Mouse (Mus musculus) intestine, embryonic 14.5 days (tissue): ENCODE measurements around the gene Hipk2. TPM values are rescaled to one million over a fixed set of nuclear protein-coding genes. Genes with fewer than 3 reads are reported as not detected.

Experiments used
- ATAC-seq: fragments of 200-750 bp; cut with Nextera tagmentation; replicated peaks from 2 replicates; pipeline ENCODE4 v1.8.0; 2017; ENCODE audit warnings: low read depth, moderate number of reproducible peaks, moderate TSS enrichment, moderate library complexity; ENCODE audit not compliant: low FRiP score, low TSS enrichment
- DNase-seq: peaks from one replicate; pipeline ENCODE4 v3.0.0-alpha.2; 2018; ENCODE audit warnings: low spot score
- H3K27ac ChIP-seq: fragments of 300-500 bp; sonication (generic); 2 replicates; pipeline ENCODE4 v1.5.1; 2014; ENCODE audit warnings: low read depth, mild to moderate bottlenecking, control low read depth
- H3K27me3 ChIP-seq: fragments of 300-500 bp; sonication (generic); replicated peaks from 2 replicates; pipeline ENCODE4 v1.6.1; 2014; ENCODE audit warnings: low read length, control low read depth; ENCODE audit not compliant: control insufficient read depth, insufficient read depth
- H3K36me3 ChIP-seq: fragments of 300-500 bp; sonication (generic); 2 replicates; pipeline ENCODE4 v1.6.1; 2014; ENCODE audit warnings: low read length, control low read depth; ENCODE audit not compliant: control insufficient read depth, insufficient read depth
- H3K4me1 ChIP-seq: fragments of 300-500 bp; sonication (generic); replicated peaks from 2 replicates; pipeline ENCODE4 v1.6.1; 2014; ENCODE audit warnings: low read length, control low read depth, mixed read lengths; ENCODE audit not compliant: control insufficient read depth, insufficient read depth
- H3K4me2 ChIP-seq: fragments of 300-500 bp; sonication (generic); 2 replicates; pipeline ENCODE4 v1.6.1; 2014; ENCODE audit warnings: low read length
- H3K4me3 ChIP-seq: fragments of 300-500 bp; sonication (generic); 2 replicates; pipeline ENCODE4 v1.5.1; 2014; ENCODE audit warnings: low read depth, low read length, control low read depth, mixed read lengths
- H3K9ac ChIP-seq: fragments of 300-500 bp; sonication (generic); 2 replicates; pipeline ENCODE4 v1.6.1; 2014; ENCODE audit warnings: mild to moderate bottlenecking, low read length
- H3K9me3 ChIP-seq: fragments of 300-500 bp; sonication (generic); 2 replicates; pipeline ENCODE4 v1.6.1; 2016; ENCODE audit warnings: low read length, control low read depth; ENCODE audit not compliant: control insufficient read depth
- whole genome bisulfite sequencing: fragments of 180-500 bp; shearing (Covaris S2); extraction: QIAGEN DNeasy Blood & Tissue Kit; methylation state at CpG from one replicate; pipeline ENCODE4 v1.1.7; 2014; 5-methylcytosine and 5-hydroxymethylcytosine counted together
- polyA plus RNA-seq: library from polyadenylated mRNA; unstranded; fragments of >200 nt; fragmentation: Nextera tagmentation; extraction: Ambion mirVana; gene quantifications from 2 replicates; pipeline ENCODE4 v1.2.1, GENCODE M21; 2014

Hipk2 gene
- polyA plus RNA-seq, 1 experiment from 2014 or later = 27.9 TPM

DNA sequence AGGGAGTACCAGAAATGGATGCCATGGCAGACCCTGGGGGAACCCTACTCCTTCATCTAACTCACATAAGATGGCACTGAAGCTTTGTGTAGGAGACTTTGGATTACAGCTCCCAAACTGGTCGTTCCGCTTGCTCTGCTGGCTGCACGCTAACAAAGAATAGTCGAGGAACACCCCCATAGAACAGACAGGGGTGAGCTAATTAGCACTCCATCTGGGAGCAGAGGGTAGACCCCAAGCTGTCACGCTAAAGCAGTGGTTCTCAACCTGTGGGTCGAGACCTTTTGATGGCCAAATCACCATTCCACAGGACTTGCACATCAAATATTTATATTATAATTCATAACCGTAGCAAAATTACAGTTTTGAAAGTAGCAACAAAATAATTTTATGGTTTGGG, 114.0 kb downstream of the Hipk2 start:
- Histone ChIP-seq H3K27me3 (no peaks in the 10 kb centered on the region), H3K36me3 (no peaks in the 10 kb centered on the region), H3K4me1 (peaks cover 16% of the 10 kb centered on the region), H3K27ac (no peak overlapping the region), H3K9me3 (no peaks in the 10 kb centered on the region), H3K9ac (no peak overlapping the region), H3K4me3 (no peak overlapping the region), H3K4me2 (no peak overlapping the region)
- peak; percentile 15 for DNase-seq
- WGBS = 80% methylated on average over 7 of the region's 7 CpGs
- no peak for ATAC-seq

DNA sequence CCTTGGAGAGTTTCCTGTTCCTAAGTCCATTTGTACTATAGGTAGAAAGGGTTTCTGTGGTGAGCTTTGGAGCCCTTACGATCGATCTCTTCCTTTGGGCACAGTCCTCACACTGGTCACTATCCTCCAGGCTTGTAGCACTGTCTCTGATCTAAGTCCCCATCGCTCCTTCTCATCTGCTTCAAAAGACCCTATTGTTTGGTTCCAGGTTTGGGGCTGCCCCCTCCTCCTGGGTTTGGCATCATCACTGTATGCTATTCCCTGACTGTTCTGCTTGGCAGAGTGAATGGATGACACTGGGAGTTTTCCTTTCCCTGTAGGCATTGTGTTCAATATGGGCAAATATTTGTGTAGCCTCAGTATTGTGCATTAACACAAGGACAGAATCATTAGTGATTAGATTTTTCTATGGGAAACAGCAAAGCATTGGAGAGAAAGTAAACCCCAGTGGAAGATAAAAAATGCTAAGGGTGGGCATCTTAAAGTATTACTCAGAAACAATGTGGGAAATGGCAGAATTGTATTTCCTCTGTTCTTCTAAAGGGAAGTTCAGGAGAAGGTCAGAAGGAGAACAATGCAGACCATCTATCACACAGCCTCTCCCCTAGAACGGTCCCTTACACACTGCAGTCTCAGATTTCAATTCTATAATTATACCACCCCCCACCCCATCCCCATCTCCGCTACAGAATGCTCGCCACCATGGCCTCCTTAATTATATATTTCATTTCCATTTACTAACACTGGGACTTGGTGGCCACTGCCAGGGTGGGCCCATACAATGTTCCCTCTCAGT, 114.9 kb downstream of the Hipk2 start:
- no peaks in the 10 kb centered on the region for H3K27me3 ChIP-seq
- H3K27ac ChIP-seq = no peak overlapping the region
- no peak overlapping the region for H3K4me2 ChIP-seq
- peaks cover 16% of the 10 kb centered on the region for H3K4me1 ChIP-seq
- H3K9ac ChIP-seq = no peak overlapping the region
- DNase-seq = peak; percentile 27
- no peak for ATAC-seq
- no peaks in the 10 kb centered on the region for H3K36me3 ChIP-seq
- WGBS = 70% methylated on average over 6 of the region's 6 CpGs
- H3K9me3 ChIP-seq = no peaks in the 10 kb centered on the region
- H3K4me3 ChIP-seq = no peak overlapping the region

DNA sequence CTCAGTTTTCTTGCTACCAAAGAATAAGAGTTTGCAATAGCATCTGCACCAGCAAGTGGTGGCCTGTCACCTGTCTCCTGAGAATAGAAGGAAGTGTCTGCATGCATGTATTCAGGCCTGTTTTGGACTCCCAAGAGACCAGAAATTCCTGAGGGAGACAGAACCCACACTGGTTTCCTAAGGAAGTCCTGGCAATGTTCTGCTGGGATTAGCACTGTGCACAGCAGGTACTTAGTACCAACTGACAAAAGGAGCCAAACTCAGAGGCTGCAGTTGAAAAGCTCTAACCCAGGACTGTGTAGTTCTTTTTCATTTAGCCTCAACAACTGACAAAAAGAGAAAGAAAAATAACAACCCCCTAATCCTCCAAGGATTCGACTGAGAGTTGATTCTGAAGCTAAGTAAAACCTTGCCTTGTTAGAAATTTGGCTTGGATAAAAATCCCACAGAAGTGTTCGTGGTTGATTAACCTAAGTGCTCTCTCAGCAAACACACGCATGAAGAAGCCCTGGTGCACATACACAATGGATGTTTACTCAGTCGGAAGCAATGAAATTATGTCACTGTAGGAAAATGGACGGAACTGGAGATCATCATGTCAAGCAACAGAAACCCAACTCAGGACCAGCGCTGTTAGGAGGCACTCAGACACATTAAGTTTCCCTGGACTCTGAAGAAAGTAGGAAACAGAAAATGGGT, 115.9 kb downstream of the Hipk2 start:
- H3K4me1 ChIP-seq = peaks cover 16% of the 10 kb centered on the region
- no peak overlapping the region for H3K4me3 ChIP-seq
- no peak overlapping the region for H3K4me2 ChIP-seq
- no peaks in the 10 kb centered on the region for H3K36me3 ChIP-seq
- H3K9ac ChIP-seq = no peak overlapping the region
- 68% methylated on average over 6 of the region's 6 CpGs for WGBS
- ATAC-seq = no peak
- no peaks in the 10 kb centered on the region for H3K27me3 ChIP-seq
- no peak overlapping the region for H3K27ac ChIP-seq
- peak; percentile 46 for DNase-seq
- no peaks in the 10 kb centered on the region for H3K9me3 ChIP-seq

DNA sequence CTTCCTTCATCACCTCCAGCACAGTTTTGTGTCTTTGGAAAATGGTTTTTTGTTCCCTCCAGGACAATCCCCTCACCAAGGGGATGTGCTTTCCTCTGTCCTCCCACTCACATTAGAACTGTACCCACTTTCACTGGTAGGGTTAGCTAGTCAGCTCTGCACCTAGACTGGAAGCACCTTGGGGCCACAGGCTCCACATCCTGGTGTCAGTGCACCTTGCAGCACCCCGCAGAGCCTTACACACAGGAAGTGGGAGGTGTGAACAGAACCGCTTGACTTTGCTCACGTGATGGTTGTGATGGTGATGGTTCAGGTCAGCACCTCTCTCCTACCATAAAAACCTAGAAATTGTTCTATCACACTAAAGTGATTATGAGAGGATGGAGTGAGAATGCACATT, 116.8 kb downstream of the Hipk2 start:
- DNase-seq = peak; percentile 45
- WGBS = 86% methylated on average over 3 of the region's 3 CpGs

DNA sequence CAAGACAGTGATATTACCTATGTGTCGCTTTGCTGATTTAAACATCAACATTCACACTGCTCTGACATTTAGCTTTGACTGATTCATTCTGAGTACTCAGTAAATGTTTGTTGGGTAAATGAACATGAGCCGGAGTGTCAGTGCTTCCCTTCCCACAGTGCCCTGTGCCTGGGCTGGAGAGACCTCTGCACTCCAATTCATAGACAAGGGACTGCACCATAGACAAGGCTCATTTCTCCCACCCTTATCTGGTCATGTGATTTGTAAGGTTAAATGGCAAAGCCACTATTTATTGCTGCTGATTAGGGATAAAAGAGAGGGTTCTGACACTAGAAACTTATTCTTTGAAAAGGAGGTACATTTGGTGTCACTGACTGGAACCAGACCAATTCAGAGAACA, 118.4 kb downstream of the Hipk2 start:
- no peaks in the 10 kb centered on the region for H3K27me3 ChIP-seq
- H3K27ac ChIP-seq = no peak overlapping the region
- no peak overlapping the region for H3K4me3 ChIP-seq
- WGBS = 77% methylated on average over 2 of the region's 2 CpGs
- ATAC-seq (no peak), DNase-seq (no peak)
- H3K9me3 ChIP-seq = no peaks in the 10 kb centered on the region
- H3K4me2 ChIP-seq = no peak overlapping the region
- peaks cover 16% of the 10 kb centered on the region for H3K4me1 ChIP-seq
- no peaks in the 10 kb centered on the region for H3K36me3 ChIP-seq
- no peak overlapping the region for H3K9ac ChIP-seq

More for the DNA sequence above, 116.8 kb downstream of the Hipk2 start:
- Histone ChIP-seq H3K27ac (no peak overlapping the region), H3K4me3 (no peak overlapping the region), H3K36me3 (no peaks in the 10 kb centered on the region), H3K4me2 (no peak overlapping the region), H3K27me3 (no peaks in the 10 kb centered on the region), H3K9me3 (no peaks in the 10 kb centered on the region), H3K9ac (no peak overlapping the region), H3K4me1 (peaks cover 16% of the 10 kb centered on the region)
- no peak for ATAC-seq

DNA sequence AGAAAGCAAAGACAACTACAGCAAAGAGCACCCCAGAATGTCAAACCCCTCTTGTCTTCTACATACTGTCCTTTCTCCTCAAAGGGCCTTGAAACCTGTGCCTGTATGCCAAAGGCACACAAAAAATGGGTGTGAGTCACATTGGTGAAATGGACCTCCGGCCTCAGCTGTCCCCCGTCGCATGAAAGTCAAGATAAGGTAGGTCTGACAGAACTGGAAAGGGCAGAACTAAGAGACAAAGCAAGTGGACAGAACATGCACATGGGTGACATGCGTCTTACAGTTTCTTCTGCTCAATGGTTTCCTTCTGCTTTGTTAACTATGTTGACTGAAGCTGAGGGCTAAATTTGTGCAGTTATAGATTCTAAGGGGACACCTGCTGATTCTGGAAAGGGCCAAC, 119.0 kb downstream of the Hipk2 start:
- Histone ChIP-seq H3K4me3 (no peak overlapping the region), H3K4me2 (no peak overlapping the region), H3K4me1 (peaks cover 16% of the 10 kb centered on the region), H3K27me3 (no peaks in the 10 kb centered on the region), H3K36me3 (no peaks in the 10 kb centered on the region), H3K9me3 (no peaks in the 10 kb centered on the region), H3K9ac (no peak overlapping the region), H3K27ac (no peak overlapping the region)
- no peak for ATAC-seq
- peak; percentile 24 for DNase-seq
- 87% methylated on average over 4 of the region's 4 CpGs for WGBS

DNA sequence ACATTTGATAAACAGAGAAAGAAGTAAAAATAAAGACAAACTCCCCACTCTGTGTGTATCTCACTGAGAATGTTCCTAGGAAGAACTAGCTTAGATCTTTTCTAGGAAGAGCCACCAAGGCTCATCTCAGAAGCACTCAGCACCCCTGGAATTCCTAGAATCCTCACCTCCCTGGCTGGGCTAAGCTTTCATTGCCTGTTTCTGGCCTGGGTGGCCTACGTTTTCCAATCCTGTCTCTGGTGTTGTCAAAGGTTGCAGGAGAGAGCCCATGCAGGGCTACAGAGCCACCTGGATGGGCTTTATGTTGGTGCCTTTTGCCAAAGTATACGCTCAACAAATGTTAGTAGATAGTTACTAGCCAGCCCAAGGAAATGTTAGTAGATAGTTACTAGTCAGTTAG, 120.0 kb downstream of the Hipk2 start:
- Histone ChIP-seq H3K9me3 (no peaks in the 10 kb centered on the region), H3K27me3 (no peaks in the 10 kb centered on the region), H3K4me2 (no peak overlapping the region), H3K36me3 (no peaks in the 10 kb centered on the region), H3K4me1 (peaks cover 8% of the 10 kb centered on the region; the same call in 1 of the 2 replicates), H3K9ac (no peak overlapping the region), H3K4me3 (no peak overlapping the region), H3K27ac (no peak overlapping the region)
- 83% methylated on average over 2 of the region's 2 CpGs for WGBS
- no peak for ATAC-seq
- DNase-seq = peak; percentile 12

DNA sequence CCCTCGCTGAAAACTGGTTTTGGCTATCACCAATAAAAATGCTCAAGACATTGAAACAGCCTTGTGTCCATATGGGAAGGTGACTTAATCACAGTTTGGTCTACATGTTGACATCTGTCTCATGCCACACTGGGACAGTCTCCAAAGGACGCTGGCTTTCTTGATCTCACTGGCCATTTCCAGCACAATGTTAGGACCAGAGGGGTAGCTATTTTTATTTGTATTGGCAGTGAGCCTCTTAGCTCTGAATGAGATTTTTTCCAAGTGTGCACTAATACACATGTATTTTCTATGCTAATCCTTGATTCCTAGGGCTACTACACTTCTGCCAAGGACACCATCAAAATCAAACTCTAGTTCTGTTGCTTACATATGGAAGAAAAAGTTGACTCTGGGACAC, 120.8 kb downstream of the Hipk2 start:
- no peak overlapping the region for H3K4me2 ChIP-seq
- H3K4me1 ChIP-seq = peaks cover 3% of the 10 kb centered on the region; the same call in 1 of the 2 replicates
- no peak overlapping the region for H3K4me3 ChIP-seq
- no peak for ATAC-seq
- H3K27me3 ChIP-seq = no peaks in the 10 kb centered on the region
- no peaks in the 10 kb centered on the region for H3K36me3 ChIP-seq
- no peak overlapping the region for H3K9ac ChIP-seq
- DNase-seq = no peak
- 91% methylated on average over 2 of the region's 2 CpGs for WGBS
- no peaks in the 10 kb centered on the region for H3K9me3 ChIP-seq
- H3K27ac ChIP-seq = no peak overlapping the region
